Mouse (Mus musculus): Measurements from ENCODE around the gene Dgki.

The Dgki gene

DNA sequence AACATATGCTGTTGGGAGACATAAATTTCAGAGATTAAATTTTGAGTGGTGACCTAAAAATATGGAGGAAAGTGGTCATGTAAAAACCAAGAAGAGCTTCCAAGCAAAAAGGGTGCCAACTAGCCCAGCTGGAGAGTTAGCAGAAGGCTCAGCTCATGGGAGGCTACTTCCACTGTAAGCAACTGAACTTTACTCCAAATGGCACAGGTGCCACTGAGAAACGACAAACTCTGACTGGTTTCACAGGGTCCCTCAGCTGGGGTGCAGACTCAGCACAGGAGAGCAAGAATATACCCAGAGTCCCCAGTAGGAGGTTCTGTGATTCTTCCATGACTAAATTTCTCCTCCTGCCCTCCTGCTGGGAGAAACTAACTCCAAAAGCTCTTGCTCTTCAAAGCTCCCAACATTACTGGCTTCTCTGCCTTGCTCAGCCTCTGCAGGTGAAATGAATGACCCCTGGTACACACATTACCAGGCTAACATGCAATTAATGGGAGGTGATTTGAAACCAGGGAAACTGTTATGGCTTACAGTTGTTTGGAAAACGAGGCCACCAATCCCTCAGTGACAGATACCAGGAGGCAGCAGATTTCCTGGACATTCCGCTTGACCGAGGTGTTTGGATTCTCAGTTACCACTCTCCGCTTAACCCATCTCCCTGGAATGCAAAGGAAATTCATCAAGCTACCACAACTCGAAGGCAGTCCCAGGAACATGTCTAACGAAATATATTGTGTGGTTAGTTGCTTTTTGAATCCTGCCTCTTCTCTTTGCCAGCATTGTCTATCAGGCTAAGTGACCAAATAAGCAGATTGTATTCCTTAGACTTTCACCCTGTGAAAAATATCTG, 487.1 kb downstream of the Dgki start:
- no peak for DNase-seq (ENCODE audit: low spot score in 2 of 2)

DNA sequence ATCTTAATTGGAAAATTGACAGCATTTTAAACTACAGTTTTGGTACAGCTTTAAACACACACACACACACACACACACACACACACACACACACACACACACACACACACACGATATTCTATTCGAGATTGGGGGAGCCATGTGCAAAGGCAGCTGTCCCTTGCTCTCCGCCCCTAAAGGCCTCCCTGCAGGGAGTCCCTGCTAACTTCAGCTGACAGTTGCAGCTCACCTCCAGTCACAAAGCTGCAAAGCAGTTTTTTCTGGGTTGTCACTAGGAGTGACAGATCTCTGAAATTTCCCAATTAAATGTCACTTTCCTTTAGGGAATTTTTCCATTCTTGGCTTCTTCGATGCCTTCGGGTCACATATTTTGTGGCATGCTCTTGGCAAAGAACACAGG, 489.5 kb downstream of the Dgki start:
- DNase-seq (ENCODE audit: low spot score in 2 of 2), result no peak

DNA sequence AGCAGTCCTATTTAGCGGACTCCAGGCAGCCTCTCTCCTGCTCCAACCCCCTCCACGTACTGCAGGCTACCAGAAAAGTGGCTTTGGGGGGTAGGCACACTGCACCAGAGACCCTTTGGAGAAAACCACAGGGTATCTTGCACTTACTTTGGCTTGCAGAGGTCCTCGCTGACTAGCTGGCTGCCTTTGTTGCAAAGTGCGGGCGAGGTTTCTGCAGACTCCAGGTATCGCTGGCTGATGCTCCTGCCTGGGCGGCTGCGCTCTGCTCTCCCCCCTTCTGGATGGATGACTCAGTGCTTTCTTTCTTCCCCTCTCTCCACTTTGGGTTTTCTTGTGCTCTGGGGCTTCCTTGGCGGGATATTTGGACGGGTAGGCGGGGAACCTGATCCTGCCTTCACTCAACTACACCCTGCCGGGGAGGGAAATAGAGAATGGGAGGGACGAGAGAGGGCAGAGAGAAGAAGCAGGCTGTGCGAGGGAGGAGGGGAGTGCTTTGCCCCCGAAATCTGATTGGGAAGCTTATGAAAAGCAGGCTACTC, 490.2 kb downstream of the Dgki start, which contains the start of gene Ptn:
Ptn (minus strand) TSS at position 474 of the 539 bp plus-strand sequence.
- DNase-seq (ENCODE audit: low spot score in 2 of 2), result peak; percentile 84 to 89

DNA sequence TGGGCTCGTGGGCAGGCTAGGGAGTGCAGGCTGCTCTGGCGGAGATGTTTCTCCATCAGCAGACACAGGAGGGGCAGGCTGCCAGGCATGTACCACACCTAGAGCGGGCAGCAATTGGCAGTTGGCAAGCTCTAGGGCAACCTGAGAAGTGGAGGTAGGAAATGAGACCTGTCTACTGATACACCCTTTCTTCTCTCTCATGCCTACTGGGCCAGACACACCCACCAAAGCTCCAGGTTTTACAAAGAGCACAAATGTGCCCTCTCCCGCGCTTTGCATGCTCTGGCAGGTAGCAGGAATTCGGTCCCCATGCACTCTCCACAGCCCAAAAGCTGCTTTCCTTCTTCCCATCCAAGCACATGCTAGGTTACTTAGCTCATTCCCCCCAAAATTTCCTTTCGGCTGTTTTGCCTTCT, 490.7 kb downstream of the Dgki start:
- peak; percentile 69 for DNase-seq (ENCODE audit: low spot score in 2 of 2)

DNA sequence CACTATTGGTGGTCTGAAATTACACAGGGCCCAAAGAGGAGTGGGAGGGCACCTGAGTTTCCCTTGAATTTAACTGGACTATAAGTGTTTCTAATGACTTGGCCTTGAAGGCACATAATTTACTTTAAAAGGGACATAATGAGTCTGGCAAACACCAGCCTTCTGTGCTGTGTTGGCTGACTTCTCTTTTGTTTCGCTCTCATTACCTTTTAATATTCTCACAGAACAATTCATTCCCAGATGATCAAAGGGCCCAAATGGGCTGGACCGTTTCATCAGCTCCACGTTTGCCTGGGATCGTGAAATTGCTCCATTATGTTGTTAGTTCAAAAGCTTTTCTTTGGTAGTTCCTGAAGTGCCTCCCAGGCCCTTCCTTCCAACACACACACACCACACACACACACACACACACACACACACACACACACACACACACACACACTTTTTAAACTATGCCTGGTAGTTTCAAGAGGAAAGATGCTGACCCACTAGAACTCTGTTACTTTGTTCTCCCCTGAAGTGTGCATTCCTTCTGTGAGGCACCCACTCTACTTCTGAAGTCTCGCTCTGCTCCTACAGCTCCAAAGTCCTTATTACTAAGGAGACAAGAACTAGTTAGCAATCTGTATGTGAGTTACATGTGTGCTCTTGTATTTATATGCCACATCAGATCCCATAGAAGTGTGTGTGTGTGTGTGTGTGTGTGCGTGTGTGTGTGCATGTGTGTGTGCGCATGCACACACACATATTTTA, 491.5 kb downstream of the Dgki start:
- DNase-seq (ENCODE audit: low spot score in 2 of 2), result no peak

DNA sequence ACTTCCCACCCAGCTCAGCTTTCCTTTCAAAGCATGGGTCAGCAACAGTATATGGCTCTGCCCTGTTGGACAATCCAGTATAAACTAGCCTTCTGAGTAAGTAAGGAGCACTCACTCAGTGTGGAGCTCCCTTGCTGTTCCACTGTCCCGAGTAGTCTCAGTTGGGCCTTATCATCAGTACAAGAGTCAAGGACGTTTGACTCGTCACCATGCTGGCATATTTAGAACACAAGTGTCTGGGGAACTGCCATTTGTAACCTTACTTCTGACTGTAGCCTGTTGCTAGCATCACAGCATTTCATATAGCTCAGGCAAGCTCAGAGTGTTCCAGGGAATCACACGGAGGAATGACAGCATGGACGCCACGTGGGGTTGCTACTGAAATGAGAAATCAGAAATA, 493.1 kb downstream of the Dgki start:
- DNase-seq (ENCODE audit: low spot score in 2 of 2), result no peak

DNA sequence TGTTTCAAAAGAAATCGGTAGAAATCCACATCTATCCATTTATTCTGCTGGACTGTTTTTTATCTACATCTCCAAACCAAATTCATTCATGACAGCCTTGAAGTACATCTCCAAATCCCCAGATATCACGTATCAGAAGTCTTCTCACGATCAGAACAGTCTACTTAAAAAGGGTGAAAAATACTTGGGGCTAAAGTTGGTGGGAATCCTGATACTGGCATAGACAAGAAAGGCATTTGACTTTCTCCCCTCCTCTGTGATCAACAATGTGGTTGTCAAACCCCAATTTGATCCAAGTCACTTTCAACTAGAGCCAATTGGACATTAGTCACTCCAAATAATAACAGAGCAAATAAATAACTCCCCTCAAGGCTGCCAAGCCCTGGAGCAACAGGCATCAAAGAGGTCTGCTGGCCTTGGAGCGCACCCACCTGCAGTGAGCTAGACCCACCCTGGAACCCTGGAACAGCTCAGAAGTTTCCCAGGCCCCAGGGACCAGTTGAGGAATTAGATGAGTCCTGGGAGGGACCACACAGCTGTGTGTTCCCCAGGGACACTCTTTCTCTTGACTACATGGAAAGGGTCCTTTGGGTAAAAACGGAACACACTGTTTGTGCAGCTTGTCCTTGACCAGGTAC, 499.6 kb downstream of the Dgki start:
- peak in 1 of 2 experiments; percentile 46 for DNase-seq (ENCODE audit: low spot score in 2 of 2)

DNA sequence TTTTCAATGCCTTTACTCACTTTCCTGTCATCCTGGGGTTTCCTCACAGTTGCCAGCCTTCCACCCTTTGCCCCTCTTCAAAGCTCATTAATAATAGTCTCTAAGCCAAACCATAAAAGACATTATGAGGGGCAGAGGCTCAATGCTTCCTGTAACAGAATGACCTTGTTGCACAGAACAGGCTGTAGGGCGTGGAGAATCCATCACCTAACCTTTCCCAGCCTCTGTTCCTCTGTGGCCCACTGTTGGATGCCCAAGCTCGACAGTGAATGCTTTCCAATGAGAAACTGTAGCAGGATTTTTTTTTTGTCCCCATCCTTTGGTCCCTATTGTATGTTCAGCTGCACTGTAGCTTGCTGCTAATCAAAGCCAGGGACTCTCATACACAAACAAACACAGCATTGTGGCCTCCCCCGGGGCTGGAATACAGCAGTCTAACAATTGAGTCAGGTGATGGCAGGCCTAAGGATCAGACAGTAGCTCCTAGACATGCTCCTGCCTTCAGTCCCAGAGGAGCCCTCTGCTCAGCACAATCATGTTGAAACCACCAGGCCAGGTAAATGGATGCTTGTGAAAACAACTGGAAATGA, 502.8 kb downstream of the Dgki start:
- DNase-seq (ENCODE audit: low spot score in 2 of 2), result no peak

Measured in right cerebral cortex, postnatal 10 days (tissue).